Mouse (Mus musculus): ENCODE measurements around the gene Fv1. TPM values are rescaled to one million over a fixed set of nuclear protein-coding genes. Genes with fewer than 3 reads are reported as not detected.

Fv1 gene
- polyA plus RNA-seq, 1 experiment from 2014 or later = 13.5 TPM

Other genes starting within 250 kb of the Fv1 start
- 1.5 and 3.1 TPM in 2 replicates for gene Zfp979, start 226.5 kb upstream of the Fv1 start, polyA plus RNA-seq (2016; fragmentation: Nextera tagmentation; extraction: Ambion mirVana)
- not detected in 2 replicates for gene Zfp534, start 166.4 kb upstream of the Fv1 start, polyA plus RNA-seq (2016; fragmentation: Nextera tagmentation; extraction: Ambion mirVana)
- 4.6 and 6.4 TPM in 2 replicates for gene Zfp984, start 59.2 kb upstream of the Fv1 start, polyA plus RNA-seq (2016; fragmentation: Nextera tagmentation; extraction: Ambion mirVana)
- 4.4 and 5.1 TPM in 2 replicates for gene Zfp933, start 20.6 kb upstream of the Fv1 start, polyA plus RNA-seq (2016; fragmentation: Nextera tagmentation; extraction: Ambion mirVana)
- 67.6 and 69.3 TPM in 2 replicates for gene Miip, start 163 bp upstream of the Fv1 start, polyA plus RNA-seq (2016; fragmentation: Nextera tagmentation; extraction: Ambion mirVana)
- 43.4 and 52.4 TPM in 2 replicates for gene Mfn2, start 35.7 kb downstream of the Fv1 start, polyA plus RNA-seq (2016; fragmentation: Nextera tagmentation; extraction: Ambion mirVana)
- 30.5 and 31.2 TPM in 2 replicates for gene Plod1, start 67.8 kb downstream of the Fv1 start, polyA plus RNA-seq (2016; fragmentation: Nextera tagmentation; extraction: Ambion mirVana)
- 11.9 and 14.9 TPM in 2 replicates for gene 2510039O18Rik, start 71.9 kb downstream of the Fv1 start, polyA plus RNA-seq (2016; fragmentation: Nextera tagmentation; extraction: Ambion mirVana)
- gene Nppb, start 116.8 kb downstream of the Fv1 start, polyA plus RNA-seq (2016; fragmentation: Nextera tagmentation; extraction: Ambion mirVana) = 0.29 TPM in 1 of 2 replicates, not detected in the other
- 0.21 TPM in 1 of 2 replicates, not detected in the other for gene Nppa, start 131.7 kb downstream of the Fv1 start, polyA plus RNA-seq (2016; fragmentation: Nextera tagmentation; extraction: Ambion mirVana)
- 13.9 and 17.8 TPM in 2 replicates for gene Clcn6, start 169.8 kb downstream of the Fv1 start, polyA plus RNA-seq (2016; fragmentation: Nextera tagmentation; extraction: Ambion mirVana)
- 28.1 and 30.0 TPM in 2 replicates for gene Mthfr, start 170.1 kb downstream of the Fv1 start, polyA plus RNA-seq (2016; fragmentation: Nextera tagmentation; extraction: Ambion mirVana)
- gene Agtrap, start 219.1 kb downstream of the Fv1 start, polyA plus RNA-seq (2016; fragmentation: Nextera tagmentation; extraction: Ambion mirVana) = 15.6 and 15.7 TPM in 2 replicates